Mouse (Mus musculus): ENCODE results near the gene Tiam1.

DNA sequence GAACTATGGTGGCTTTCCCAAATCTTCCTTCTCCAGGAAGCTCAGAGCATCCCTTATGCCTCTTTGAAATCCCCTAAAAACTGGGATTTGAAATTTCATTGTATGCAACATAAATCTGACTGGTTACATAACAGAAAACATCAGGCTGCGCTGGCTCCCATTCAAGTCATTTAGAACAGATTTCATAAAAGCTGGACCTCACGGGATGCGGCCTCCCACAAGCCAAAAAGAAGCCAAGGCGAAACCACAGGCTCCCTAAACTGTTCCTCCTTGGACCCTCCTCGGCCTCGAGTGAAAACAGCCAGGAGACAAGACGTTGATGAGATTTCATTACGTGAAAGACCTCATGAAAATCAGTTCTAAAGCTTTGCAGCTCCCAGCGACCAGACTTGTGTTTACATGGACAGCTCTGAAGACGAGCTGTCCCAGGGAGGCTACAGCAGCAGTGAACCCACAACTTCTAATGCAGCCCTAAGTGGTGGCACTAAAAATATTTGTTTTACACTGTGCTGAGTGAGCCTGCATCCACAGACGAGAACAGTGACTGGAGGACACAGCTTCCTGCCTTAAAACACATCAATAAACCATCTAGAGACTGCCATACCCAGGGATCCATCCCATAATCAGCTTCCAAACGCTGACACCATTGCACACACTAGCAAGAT lies 96.9 kb downstream of the Tiam1 start:
- TF ChIP-seq POLR2A (IDR thresholded peaks at IDR 0.05; ENCODE audit: control insufficient read depth, extremely low read depth, insufficient read depth, low read length, poor library complexity) (no peak), CTCF (IDR thresholded peaks at IDR 0.05; ENCODE audit: borderline replicate concordance, control insufficient read depth, extremely low read depth, insufficient read depth, low read length, poor library complexity) (no peak)
